ENCODE assay signal across 11 mouse cellular contexts in the genomic region with DNA sequence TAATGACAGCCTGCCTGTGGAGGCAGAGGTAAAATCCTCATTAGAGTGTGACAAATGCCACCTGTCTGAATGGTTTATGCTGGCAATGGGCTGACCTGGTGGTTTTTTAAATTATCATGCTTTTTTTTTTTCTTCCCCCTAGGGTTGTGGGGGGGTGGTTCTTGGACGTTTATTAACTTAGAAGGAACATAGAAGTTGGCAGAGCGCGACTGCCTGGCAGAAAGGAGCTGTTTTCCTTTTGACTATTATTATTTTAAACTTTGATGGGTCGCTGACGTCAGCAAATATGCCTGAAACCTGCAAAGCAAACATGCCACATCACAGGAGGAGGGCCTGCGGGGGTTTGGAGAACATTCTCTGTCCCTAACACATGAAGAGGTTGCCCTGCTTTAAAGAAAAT. TPM values are rescaled to one million over a fixed set of nuclear protein-coding genes. Genes with fewer than 3 reads are reported as not detected.
DNase-seq lines count a peak whose midpoint lies in the region; ATAC-seq and TF ChIP-seq lines count a peak whose summit lies in the region.
"Had no signal": no experiment of that assay in that cellular context is flagged by ENCODE, and none has a peak within 500 bp of the region (broad histone marks: within the 10 kb centered on the region; RNA-seq: fewer than 3 reads in every experiment).

No protein-coding gene starts in this region.

- ATAC-seq in lung, embryonic 16.5 days (ENCODE audit: low read depth): no peak
- ATAC-seq in kidney, embryonic 15.5 days (replicated peaks; ENCODE audit: low FRiP score): no peak
- ATAC-seq in stomach, postnatal 0 days (ENCODE audit: low FRiP score, low TSS enrichment): no peak
- no peak for ATAC-seq in erythroid progenitor cell, adult 5-6 weeks (replicated peaks; ENCODE audit: low FRiP score, poor library complexity, severe bottlenecking)

- no peak overlapping the region for H3K4me3 ChIP-seq in heart, adult 2 months
- peak overlapping the region; percentile 65 for H3K4me3 ChIP-seq in lung, embryonic 16.5 days (ENCODE audit: low read length)
- H3K4me3 ChIP-seq in kidney, embryonic 15.5 days (replicated peaks): peak overlapping the region; percentile 65
- no peak overlapping the region for H3K4me3 ChIP-seq in stomach, postnatal 0 days (ENCODE audit: low read depth, low read length)
- H3K4me3 ChIP-seq: liver, embryonic 13.5 days had no signal

- H3K4me1 ChIP-seq in heart, adult 2 months (ENCODE audit: control insufficient read depth, insufficient read depth, low read length): no peaks in the 10 kb centered on the region; the same call in 1 of the 2 replicates
- H3K4me1 ChIP-seq in lung, embryonic 16.5 days (replicated peaks; ENCODE audit: control insufficient read depth, insufficient read depth, low read length): peaks cover 13% of the 10 kb centered on the region
- peaks cover 44% of the 10 kb centered on the region for H3K4me1 ChIP-seq in kidney, embryonic 15.5 days
- no peaks in the 10 kb centered on the region; the same call in 1 of the 2 replicates for H3K4me1 ChIP-seq in stomach, postnatal 0 days (replicated peaks; ENCODE audit: control insufficient read depth, insufficient read depth)

- no peak for TF ChIP-seq CTCF in heart, adult 2 months (IDR thresholded peaks at IDR 0.05)
- TF ChIP-seq CTCF in stomach, postnatal 0 days (IDR thresholded peaks at IDR 0.05; ENCODE audit: low read depth): no peak

- peak overlapping the region; percentile 67 for H3K4me2 ChIP-seq in lung, embryonic 16.5 days (ENCODE audit: low read depth, low read length)
- peak overlapping the region; percentile 91 for H3K4me2 ChIP-seq in kidney, embryonic 15.5 days
- H3K4me2 ChIP-seq in stomach, postnatal 0 days (replicated peaks; ENCODE audit: low read depth): 0 out of 2 replicates have a peak overlapping the region, but pooled peaks have one; percentile 5
- H3K4me2 ChIP-seq: liver, embryonic 13.5 days had no signal

- H3K27ac ChIP-seq in heart, adult 2 months: no peak overlapping the region
- H3K27ac ChIP-seq in lung, embryonic 16.5 days (ENCODE audit: low read length): no peak overlapping the region
- 0 out of 2 replicates have a peak overlapping the region, but pooled peaks have one; percentile 51 for H3K27ac ChIP-seq in kidney, embryonic 15.5 days
- no peak overlapping the region for H3K27ac ChIP-seq in stomach, postnatal 0 days (replicated peaks)
- H3K27ac ChIP-seq: liver, embryonic 13.5 days had no signal

- H3K36me3 ChIP-seq in heart, adult 2 months (ENCODE audit: control insufficient read depth, insufficient read depth, low read length): no peaks in the 10 kb centered on the region
- H3K36me3 ChIP-seq in lung, embryonic 16.5 days (ENCODE audit: control insufficient read depth, insufficient read depth, low read length): no peaks in the 10 kb centered on the region
- no peaks in the 10 kb centered on the region for H3K36me3 ChIP-seq in kidney, embryonic 15.5 days
- H3K36me3 ChIP-seq in stomach, postnatal 0 days (ENCODE audit: control insufficient read depth, insufficient read depth, low read length): no peaks in the 10 kb centered on the region
- H3K36me3 ChIP-seq: liver, embryonic 13.5 days had no signal

- no peak overlapping the region for H3K9ac ChIP-seq in heart, adult 2 months (ENCODE audit: low read depth, low read length)
- no peak overlapping the region for H3K9ac ChIP-seq in lung, embryonic 16.5 days (ENCODE audit: low read length)
- H3K9ac ChIP-seq in kidney, embryonic 15.5 days: no peak overlapping the region
- no peak overlapping the region for H3K9ac ChIP-seq in stomach, postnatal 0 days (ENCODE audit: low read length)
- H3K9ac ChIP-seq: liver, embryonic 13.5 days had no signal

- DNase-seq in heart, adult 11 months: peak; percentile 76
- no peak for DNase-seq in heart, adult 2 months
- no peak for DNase-seq in lung, postnatal 25 days (ENCODE audit: low spot score)
- no peak for DNase-seq in stomach, postnatal 0 days (ENCODE audit: low spot score)
- DNase-seq in layer of hippocampus, postnatal 36 days: no peak
- DNase-seq: cerebellum, postnatal 14 days; liver, embryonic 13.5 days had no signal

- no peak for TF ChIP-seq POLR2A in heart, adult 2 months (IDR thresholded peaks at IDR 0.05; ENCODE audit: insufficient read depth, low read depth, low read length)

- H3K79me2 ChIP-seq in heart, adult 2 months (replicated peaks; ENCODE audit: control insufficient read depth, insufficient read depth, low read length): no peaks in the 10 kb centered on the region

- H3K27me3 ChIP-seq in heart, adult 2 months (ENCODE audit: control insufficient read depth, insufficient read depth, low read length): peaks cover 5% of the 10 kb centered on the region; the same call in 1 of the 2 replicates
- H3K27me3 ChIP-seq in lung, embryonic 16.5 days (ENCODE audit: control insufficient read depth, insufficient read depth, low read depth, low read length): peaks cover 26% of the 10 kb centered on the region
- peaks cover 29% of the 10 kb centered on the region for H3K27me3 ChIP-seq in kidney, embryonic 15.5 days
- H3K27me3 ChIP-seq in stomach, postnatal 0 days (ENCODE audit: control insufficient read depth, insufficient read depth, low read length): no peaks in the 10 kb centered on the region; the same call in 1 of the 2 replicates

- TF ChIP-seq EP300 in heart, adult 2 months (IDR thresholded peaks at IDR 0.05; ENCODE audit: insufficient read depth, low read depth, low read length): no peak
- no peak for TF ChIP-seq EP300 in stomach, postnatal 0 days (optimal IDR thresholded peaks at IDR 0.05)

- H3K9me3 ChIP-seq in lung, embryonic 16.5 days (ENCODE audit: control insufficient read depth, low read length): no peaks in the 10 kb centered on the region
- no peaks in the 10 kb centered on the region for H3K9me3 ChIP-seq in kidney, embryonic 15.5 days (replicated peaks)
- H3K9me3 ChIP-seq in stomach, postnatal 0 days (ENCODE audit: control insufficient read depth, low read length): no peaks in the 10 kb centered on the region
- H3K9me3 ChIP-seq: liver, embryonic 13.5 days had no signal

- WGBS in heart, adult 2 months: 61% methylated on average over 6 of the region's 6 CpGs
- WGBS in lung, embryonic 16.5 days: 30% methylated on average over 6 of the region's 6 CpGs
- WGBS in kidney, embryonic 15.5 days: 23% methylated on average over 6 of the region's 6 CpGs
- 42% methylated on average over 6 of the region's 6 CpGs for WGBS in stomach, postnatal 0 days

- intact Hi-C loops in heart, adult 2 months (cut with DNase I): loop anchor here (5.0 kb wide), 1 partner anchor 100 kb away; no protein-coding TSS in a partner anchor

RNA-seq across cellular contexts. Expression of a gene that starts 3.9 kb away (rescaled TPM):
- total RNA-seq in heart, adult 2 months (2021): 1 to 10 TPM in 1 of 2 experiments, under 1 TPM in 1; 0.96 to 1.3 TPM
- polyA plus RNA-seq in heart, adult 2 months (2012; rRNA removed): 0.74 and 1.00 TPM in 2 replicates
- 14.3 and 14.9 TPM in 2 replicates for polyA plus RNA-seq in lung, embryonic 16.5 days (2015; fragmentation: Nextera tagmentation; extraction: Ambion mirVana)
- polyA plus RNA-seq in kidney, embryonic 15.5 days (2015; fragmentation: Nextera tagmentation; extraction: Ambion mirVana): 19.8 and 20.4 TPM in 2 replicates
- 6.8 and 7.7 TPM in 2 replicates for polyA plus RNA-seq in stomach, postnatal 0 days (2015; fragmentation: Nextera tagmentation; extraction: Ambion mirVana)
- 1 to 10 TPM; 1.4 to 1.6 TPM for total RNA-seq in layer of hippocampus, postnatal 36 days (2021)
- not detected in 2 replicates for total RNA-seq in erythroid progenitor cell, adult 5-6 weeks (2015; ENCODE audit: low replicate concordance)
- total RNA-seq in erythroid progenitor cell, adult 5-6 weeks (2017; ENCODE audit: low replicate concordance): not detected in 2 replicates
- total RNA-seq: megakaryocyte, adult 5-6 weeks had no signal

Comparison
In these comparisons a context has a peak if more than half of its experiments do, and no peak if none do; other contexts are left out.
1. H3K4me3 ChIP-seq: peak in lung, embryonic 16.5 days (single experiment) and kidney, embryonic 15.5 days (single experiment); none in heart, adult 2 months (single experiment) and stomach, postnatal 0 days (single experiment).
2. H3K4me2 ChIP-seq: peak in every context shown above with its lines; median percentile 91 in kidney, embryonic 15.5 days; 67 in lung, embryonic 16.5 days; 5 in stomach, postnatal 0 days.